ENCODE assay signal across 15 mouse cellular contexts in genomic region chr6:39551981-39552636, GRCm38 (mm10). TPM values are rescaled to one million over a fixed set of nuclear protein-coding genes. Genes with fewer than 3 reads are reported as not detected.
A peak's percentile ranks its signal among the peaks of the same experiment; 100 is the strongest.
DNase-seq lines count a peak whose midpoint lies in the region; ATAC-seq and TF ChIP-seq lines count a peak whose summit lies in the region.
"Had no signal": no experiment of that assay in that cellular context is flagged by ENCODE, and none has a peak within 500 bp of the region (broad histone marks: within the 10 kb centered on the region; RNA-seq: fewer than 3 reads in every experiment).

No protein-coding gene starts in this region.

- peaks cover 8% of the 10 kb centered on the region; the same call in 1 of the 2 replicates for H3K36me3 ChIP-seq in hindbrain, embryonic 13.5 days
- H3K36me3 ChIP-seq in hindbrain, embryonic 12.5 days: peaks cover 7% of the 10 kb centered on the region
- H3K36me3 ChIP-seq in stomach, postnatal 0 days (ENCODE audit: control insufficient read depth, insufficient read depth, low read length): no peaks in the 10 kb centered on the region

- no peaks in the 10 kb centered on the region for H3K27me3 ChIP-seq in hindbrain, embryonic 13.5 days
- H3K27me3 ChIP-seq in hindbrain, embryonic 12.5 days: no peaks in the 10 kb centered on the region
- H3K27me3 ChIP-seq in stomach, postnatal 0 days (ENCODE audit: control insufficient read depth, insufficient read depth, low read length): no peaks in the 10 kb centered on the region

- H3K27ac ChIP-seq in hindbrain, embryonic 13.5 days: peak overlapping the region; percentile 48; the same call in 1 of the 2 replicates
- no peak overlapping the region for H3K27ac ChIP-seq in hindbrain, embryonic 12.5 days
- H3K27ac ChIP-seq in stomach, postnatal 0 days (replicated peaks): 0 out of 2 replicates have a peak overlapping the region, but pooled peaks have one; percentile 0
- H3K27ac ChIP-seq: liver, embryonic 14.5 days had no signal

- TF ChIP-seq EP300 in stomach, postnatal 0 days (optimal IDR thresholded peaks at IDR 0.05): no peak

- no peak overlapping the region for H3K4me2 ChIP-seq in hindbrain, embryonic 13.5 days
- no peak overlapping the region for H3K4me2 ChIP-seq in hindbrain, embryonic 12.5 days (replicated peaks)
- H3K4me2 ChIP-seq in stomach, postnatal 0 days (replicated peaks; ENCODE audit: low read depth): no peak overlapping the region
- H3K4me2 ChIP-seq: heart, embryonic 11.5 days had no signal

- ATAC-seq in hindbrain, embryonic 13.5 days (ENCODE audit: low FRiP score): no peak
- no peak for ATAC-seq in hindbrain, embryonic 12.5 days (ENCODE audit: low FRiP score)
- ATAC-seq in stomach, postnatal 0 days (ENCODE audit: low FRiP score, low TSS enrichment): peak; percentile 22; the same call in 1 of the 2 replicates
- ATAC-seq: forebrain, postnatal 0 days; intestine, postnatal 0 days had no signal

- H3K9ac ChIP-seq in hindbrain, embryonic 13.5 days: peak overlapping the region; percentile 24; the same call in 1 of the 2 replicates
- no peak overlapping the region for H3K9ac ChIP-seq in hindbrain, embryonic 12.5 days
- H3K9ac ChIP-seq in stomach, postnatal 0 days (ENCODE audit: low read length): no peak overlapping the region
- H3K9ac ChIP-seq: forebrain, postnatal 0 days; liver, embryonic 14.5 days had no signal

- no peak overlapping the region for H3K4me3 ChIP-seq in hindbrain, embryonic 13.5 days
- H3K4me3 ChIP-seq in hindbrain, embryonic 12.5 days: no peak overlapping the region
- H3K4me3 ChIP-seq in stomach, postnatal 0 days (ENCODE audit: low read depth, low read length): no peak overlapping the region

- H3K4me1 ChIP-seq in hindbrain, embryonic 13.5 days (replicated peaks): peaks cover 50% of the 10 kb centered on the region
- peaks cover 44% of the 10 kb centered on the region for H3K4me1 ChIP-seq in hindbrain, embryonic 12.5 days
- no peaks in the 10 kb centered on the region for H3K4me1 ChIP-seq in stomach, postnatal 0 days (replicated peaks; ENCODE audit: control insufficient read depth, insufficient read depth)

- 67% methylated on average over 8 of the region's 8 CpGs for whole genome bisulfite sequencing in hindbrain, embryonic 13.5 days
- 69% methylated on average over 8 of the region's 8 CpGs for whole genome bisulfite sequencing in hindbrain, embryonic 12.5 days
- WGBS in stomach, postnatal 0 days: 67% methylated on average over 8 of the region's 8 CpGs

- DNase-seq in retina, postnatal 1 day: peak; percentile 64
- DNase-seq in retina, embryonic 14.5 days (ENCODE audit: low spot score): no peak
- peak; percentile 82 for DNase-seq in adrenal gland, postnatal 14 days
- no peak for DNase-seq in stomach, postnatal 0 days (ENCODE audit: low spot score)
- no peak for DNase-seq in ovary, postnatal 14 days (ENCODE audit: low spot score)
- DNase-seq in spleen, postnatal 4 days (ENCODE audit: low spot score in 2 of 2): no peak
- DNase-seq: forebrain, postnatal 0 days; spleen, adult 18-20 months; thymus, postnatal 36 days had no signal

- H3K9me3 ChIP-seq in hindbrain, embryonic 13.5 days: no peaks in the 10 kb centered on the region
- no peaks in the 10 kb centered on the region for H3K9me3 ChIP-seq in hindbrain, embryonic 12.5 days (replicated peaks)
- H3K9me3 ChIP-seq in stomach, postnatal 0 days (ENCODE audit: control insufficient read depth, low read length): no peaks in the 10 kb centered on the region

- no peak for TF ChIP-seq CTCF in stomach, postnatal 0 days (IDR thresholded peaks at IDR 0.05; ENCODE audit: low read depth)

RNA-seq across cellular contexts. Expression of gene Dennd2a, which starts 5.6 kb away (rescaled TPM):
- 25.4 and 27.5 TPM in 2 replicates for polyA plus RNA-seq in hindbrain, embryonic 13.5 days (2015; fragmentation: Nextera tagmentation; extraction: Ambion mirVana)
- 49.0 TPM in 2 replicates for polyA plus RNA-seq in hindbrain, embryonic 12.5 days (2016; fragmentation: Nextera tagmentation; extraction: Ambion mirVana)
- total RNA-seq in adrenal gland, postnatal 14 days (2021): 11.7 and 14.4 TPM in 2 replicates
- 4.7 TPM in 2 replicates for polyA plus RNA-seq in stomach, postnatal 0 days (2015; fragmentation: Nextera tagmentation; extraction: Ambion mirVana)
- total RNA-seq: megakaryocyte-erythroid progenitor cell, adult 5-6 weeks had no signal

RNA-seq across cellular contexts. Expression of gene Adck2, which starts 21.6 kb away (rescaled TPM):
- 41.4 and 46.9 TPM in 2 replicates for polyA plus RNA-seq in hindbrain, embryonic 13.5 days (2015; fragmentation: Nextera tagmentation; extraction: Ambion mirVana)
- 39.5 and 40.4 TPM in 2 replicates for polyA plus RNA-seq in hindbrain, embryonic 12.5 days (2016; fragmentation: Nextera tagmentation; extraction: Ambion mirVana)
- total RNA-seq in adrenal gland, postnatal 14 days (2021): 23.5 and 28.0 TPM in 2 replicates
- 22.0 and 24.4 TPM in 2 replicates for polyA plus RNA-seq in stomach, postnatal 0 days (2015; fragmentation: Nextera tagmentation; extraction: Ambion mirVana)

RNA-seq across cellular contexts. Expression of gene Gm42420, which starts 33.4 kb away (rescaled TPM):
- 2.1 TPM in 1 of 2 replicates, not detected in the other for polyA plus RNA-seq in hindbrain, embryonic 13.5 days (2015; fragmentation: Nextera tagmentation; extraction: Ambion mirVana)
- 0.65 TPM in 1 of 2 replicates, not detected in the other for polyA plus RNA-seq in hindbrain, embryonic 12.5 days (2016; fragmentation: Nextera tagmentation; extraction: Ambion mirVana)
- total RNA-seq in adrenal gland, postnatal 14 days (2021): 1.5 and 1.8 TPM in 2 replicates
- polyA plus RNA-seq in stomach, postnatal 0 days (2015; fragmentation: Nextera tagmentation; extraction: Ambion mirVana): 0.63 and 1.4 TPM in 2 replicates
- total RNA-seq: forebrain, postnatal 0 days had no signal

RNA-seq across cellular contexts. Expression of gene Ndufb2, which starts 40.3 kb away (rescaled TPM):
- 410 and 414 TPM in 2 replicates for polyA plus RNA-seq in hindbrain, embryonic 13.5 days (2015; fragmentation: Nextera tagmentation; extraction: Ambion mirVana)
- polyA plus RNA-seq in hindbrain, embryonic 12.5 days (2016; fragmentation: Nextera tagmentation; extraction: Ambion mirVana): 255 and 307 TPM in 2 replicates
- 288 and 312 TPM in 2 replicates for total RNA-seq in adrenal gland, postnatal 14 days (2021)
- 419 and 461 TPM in 2 replicates for polyA plus RNA-seq in stomach, postnatal 0 days (2015; fragmentation: Nextera tagmentation; extraction: Ambion mirVana)

Comparison
In these comparisons a context has a peak if more than half of its experiments do, and no peak if none do; other contexts are left out.
1. DNase-seq: peak in retina, postnatal 1 day (single experiment) and adrenal gland, postnatal 14 days (single experiment); none in retina, embryonic 14.5 days (single experiment), stomach, postnatal 0 days (single experiment), ovary, postnatal 14 days (single experiment) and spleen, postnatal 4 days (0 of 2).